Mouse (Mus musculus) layer of hippocampus, adult 2 months (tissue): ENCODE results near the gene Aym1. TPM values are rescaled to one million over a fixed set of nuclear protein-coding genes. Genes with fewer than 3 reads are reported as not detected.
"Not testable (repeated sequence)": the region's sequence is repeated elsewhere in the genome, so short reads cannot be mapped to it uniquely, and the experiment has no call there.

Source experiments
- DNase-seq, 2 experiments: peaks; one replicate each; pipeline ENCODE4 v3.0.0; 2022; ENCODE audit warnings: low spot score in 2 of 2
- H3K27ac ChIP-seq: fragments of 200-600 bp; 2 replicates; pipeline ENCODE4 v1.8.1; 2022
- H3K4me3 ChIP-seq: fragments of 200-600 bp; 2 replicates; pipeline ENCODE4 v1.8.1; 2022; ENCODE audit warnings: mild to moderate bottlenecking
- CTCF ChIP-seq: fragments of 200-600 bp; conservative IDR thresholded peaks from 2 replicates; pipeline ENCODE4 v1.8.1; 2022; ENCODE audit warnings: antibody characterized with exemption, mild to moderate bottlenecking, moderate library complexity
- total RNA-seq, 2 experiments: library from RNA; stranded (reverse); gene quantifications; 2 replicates each; pipeline ENCODE4 v1.2.3; 2021

Gene Aym1
- total RNA-seq, 2 experiments from 2014 or later = not detected

DNA sequence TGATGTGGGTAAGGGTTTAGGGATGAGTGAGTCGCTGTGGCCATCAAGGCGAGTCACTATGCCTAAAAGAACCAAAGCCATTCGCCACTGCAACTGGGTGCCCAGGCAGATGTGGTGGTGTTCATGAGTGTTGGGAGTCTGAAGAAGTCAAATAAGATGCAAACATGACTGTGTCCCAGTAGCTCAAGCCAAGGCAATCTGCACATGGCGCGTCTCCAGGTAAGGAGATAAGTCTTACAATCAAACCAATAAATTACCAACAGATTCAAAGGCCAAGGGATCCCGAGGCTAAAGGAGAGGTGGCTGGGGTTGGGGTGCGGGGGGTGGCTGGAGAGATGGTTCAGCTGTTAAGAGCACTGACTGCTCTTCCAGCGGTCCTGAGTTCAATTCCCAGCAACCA, 6.1 kb downstream of the Aym1 start:
- no peak for TF ChIP-seq CTCF

DNA sequence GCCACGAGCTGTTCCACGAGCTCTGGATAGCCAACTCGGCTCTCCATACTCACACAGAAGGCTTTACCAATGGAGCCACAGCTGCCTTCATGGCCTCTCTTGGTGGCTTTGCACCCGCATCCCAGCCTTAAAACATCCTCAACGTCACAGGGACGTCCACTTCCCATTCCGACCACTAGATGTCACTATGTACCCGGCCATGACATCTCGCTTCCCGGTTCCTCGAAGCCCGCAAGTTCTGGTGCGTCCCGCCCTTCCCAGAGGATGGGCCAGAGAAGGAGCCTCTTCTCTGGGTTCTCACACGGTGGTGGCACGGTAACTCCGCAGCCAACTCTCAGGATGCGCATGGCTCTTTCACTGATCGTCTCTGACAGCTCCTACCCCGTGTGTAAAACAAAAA, 8.8 kb downstream of the Aym1 start:
- Histone ChIP-seq H3K4me3 (no peak overlapping the region), H3K27ac (no peak overlapping the region)
- TF ChIP-seq CTCF = peak; percentile 93
- DNase-seq = peak; percentile 85 to 91

More for the DNA sequence above, 6.1 kb downstream of the Aym1 start:
- Histone ChIP-seq H3K4me3 (no peak overlapping the region), H3K27ac (no peak overlapping the region)
- no peak for DNase-seq

DNA sequence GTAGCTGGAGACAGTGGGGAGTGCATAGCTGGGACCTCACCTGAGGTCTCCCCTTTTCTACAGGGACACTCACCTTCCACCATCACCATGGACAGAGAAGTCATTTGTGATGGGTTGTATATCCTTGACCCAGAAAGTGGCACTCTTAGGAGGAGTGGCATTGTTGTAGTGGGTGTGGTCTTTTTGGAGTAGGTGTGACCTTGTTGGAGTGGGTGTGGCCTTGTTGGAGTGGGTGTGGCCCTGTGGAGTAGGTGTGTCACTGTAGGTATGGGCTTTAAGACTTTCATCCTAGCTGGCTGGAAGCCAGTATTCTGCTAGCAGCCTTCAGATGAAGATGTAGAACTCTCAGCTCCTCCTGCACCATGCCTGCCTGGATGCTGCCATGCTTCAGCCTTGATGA, 10.6 kb downstream of the Aym1 start:
- not testable (repeated sequence) for H3K4me3 ChIP-seq, DNase-seq, H3K27ac ChIP-seq

DNA sequence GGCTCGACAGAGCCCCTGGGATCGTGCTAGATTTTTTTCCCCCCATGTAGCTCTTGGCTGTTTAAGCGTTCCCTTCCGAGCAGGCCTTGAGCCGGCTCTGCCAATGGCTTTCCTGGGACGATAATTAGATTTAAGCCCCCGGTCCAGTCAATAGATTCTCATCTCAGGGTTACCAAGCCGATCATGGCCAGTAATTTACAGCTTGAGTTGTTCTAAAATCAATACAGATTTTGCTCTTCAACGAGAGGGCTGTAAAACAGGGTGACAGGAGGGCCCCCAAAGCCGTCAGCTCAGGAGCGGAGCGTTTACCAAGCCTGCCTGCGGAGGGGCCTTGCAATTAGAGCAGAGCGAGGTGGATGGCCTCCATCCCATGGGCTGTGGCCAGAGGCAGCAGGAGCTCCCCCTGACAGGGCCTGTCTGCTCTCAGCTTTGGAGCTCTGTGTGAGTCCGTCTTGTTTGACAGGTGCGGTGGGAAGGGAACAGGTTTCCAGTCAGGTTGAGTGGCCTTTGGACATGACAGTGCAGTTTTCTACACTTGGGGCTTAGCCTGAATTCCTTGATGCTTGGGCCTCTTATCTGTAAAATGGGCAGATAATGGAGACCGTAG, 12.3 kb downstream of the Aym1 start:
- DNase-seq = no peak
- no peak overlapping the region for H3K27ac ChIP-seq
- no peak for TF ChIP-seq CTCF
- no peak overlapping the region for H3K4me3 ChIP-seq

DNA sequence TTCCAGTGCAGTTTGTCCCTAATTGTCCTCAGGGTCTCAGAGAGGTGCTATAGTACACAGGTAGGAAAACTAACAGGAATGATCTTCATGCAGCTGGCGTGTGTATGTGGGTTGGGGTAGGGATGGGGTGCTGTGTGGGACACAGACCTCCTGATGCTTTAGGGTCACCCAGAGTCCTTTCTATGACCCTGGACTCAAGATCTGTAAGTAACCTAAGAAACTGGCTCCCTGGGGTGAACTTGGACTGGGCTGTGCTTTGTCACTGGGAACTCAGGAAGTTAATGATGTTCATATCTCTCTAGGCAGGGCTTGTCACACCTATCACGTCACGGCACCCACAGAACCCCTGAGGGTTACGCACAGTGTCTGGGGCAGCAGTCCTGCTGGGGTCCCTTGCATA, 15.4 kb downstream of the Aym1 start:
- H3K4me3 ChIP-seq = no peak overlapping the region
- no peak for DNase-seq
- TF ChIP-seq CTCF = no peak
- no peak overlapping the region for H3K27ac ChIP-seq

DNA sequence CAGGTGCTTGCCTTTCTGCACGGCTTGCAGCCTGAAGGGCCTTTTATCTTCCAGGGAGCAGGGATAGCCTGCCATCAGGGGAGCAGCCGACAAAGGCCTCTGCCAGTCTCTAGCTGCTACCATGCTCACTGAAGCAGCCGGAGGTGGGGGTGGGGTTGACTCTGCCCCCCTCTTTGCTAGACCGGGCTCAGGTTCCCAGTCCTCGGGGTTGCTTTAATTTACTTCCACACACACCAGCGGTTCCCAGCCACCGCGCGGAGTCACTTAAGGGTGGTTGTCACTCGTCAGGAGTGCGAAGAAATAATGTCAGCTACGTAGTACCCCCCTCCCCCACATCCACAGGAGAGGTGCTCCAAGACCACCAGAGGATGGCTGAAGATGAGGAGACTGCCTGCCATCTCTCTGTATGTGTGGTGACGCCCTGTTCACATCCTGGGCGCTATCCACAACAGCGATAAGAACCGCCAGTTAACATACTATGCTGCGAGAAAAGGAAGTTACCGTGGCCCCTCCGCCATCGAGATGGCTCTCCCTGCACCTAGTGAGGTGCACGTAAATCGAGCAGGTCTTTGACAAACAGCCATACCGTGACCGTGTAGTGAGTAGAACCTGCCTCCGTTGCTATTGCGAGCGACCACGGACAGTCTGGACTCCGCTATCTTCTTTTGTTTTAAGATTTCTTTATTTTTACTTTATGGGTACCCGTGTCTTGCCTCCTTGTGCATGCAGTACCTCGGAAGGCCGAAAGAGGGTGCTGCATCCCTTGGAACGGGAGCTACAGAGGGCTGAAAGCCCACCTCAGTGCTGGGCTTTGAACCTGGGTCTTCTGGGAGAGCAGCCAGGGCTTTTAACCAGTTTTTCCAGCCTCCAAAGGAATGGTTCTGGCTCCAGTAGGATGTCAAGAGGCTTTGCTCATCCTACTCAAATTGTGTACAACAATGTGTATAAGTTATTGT, 16.2 kb downstream of the Aym1 start:
- TF ChIP-seq CTCF = peak; percentile 99
- peak overlapping the region; percentile 77 for H3K27ac ChIP-seq

DNA sequence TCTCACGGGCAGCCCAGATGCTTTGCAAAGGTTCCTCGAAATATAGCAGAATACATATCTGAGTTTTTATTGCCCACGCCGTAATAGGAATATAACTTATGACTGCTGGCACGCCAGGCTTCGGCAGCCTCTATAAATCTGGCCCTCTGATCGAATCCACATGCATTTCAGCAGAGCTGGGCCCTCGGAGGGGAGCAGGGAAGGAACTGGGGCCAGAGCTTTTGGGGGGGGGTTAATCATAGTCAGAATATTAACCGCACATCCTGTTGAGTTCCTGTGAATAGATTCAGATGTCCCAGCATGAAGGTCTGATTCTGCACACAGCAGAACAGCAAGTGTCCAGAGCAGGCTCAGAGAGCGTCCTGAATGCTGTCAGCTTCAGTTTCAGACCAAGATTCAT, 17.2 kb downstream of the Aym1 start:
- DNase-seq = no peak
- TF ChIP-seq CTCF = no peak
- Histone ChIP-seq H3K4me3 (no peak overlapping the region), H3K27ac (no peak overlapping the region)

More for the DNA sequence above, 16.2 kb downstream of the Aym1 start:
- peak; percentile 54 to 85 for DNase-seq
- peak overlapping the region; percentile 52 for H3K4me3 ChIP-seq

DNA sequence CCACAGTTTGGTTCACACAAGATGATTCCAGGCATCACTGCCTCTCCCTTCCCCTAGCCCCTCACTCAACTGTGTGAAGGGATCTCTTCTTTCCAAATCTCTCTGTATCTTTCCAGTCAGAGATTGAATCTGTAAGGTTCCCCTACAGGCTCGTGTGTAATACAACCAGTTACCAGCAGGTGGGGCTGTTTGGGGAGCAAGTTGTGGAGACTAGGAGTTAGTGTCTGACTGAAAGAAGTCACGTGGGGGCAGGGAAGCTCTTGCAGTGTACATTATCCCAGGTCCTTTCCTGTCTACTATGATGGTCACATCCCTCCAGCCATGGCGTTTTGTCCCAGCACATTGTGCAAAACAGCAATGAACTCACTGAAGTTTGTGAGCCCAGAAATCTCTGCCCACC, 18.7 kb downstream of the Aym1 start:
- Histone ChIP-seq H3K4me3 (no peak overlapping the region), H3K27ac (no peak overlapping the region)
- DNase-seq = peak; percentile 41 to 87
- TF ChIP-seq CTCF = peak; percentile 88

DNA sequence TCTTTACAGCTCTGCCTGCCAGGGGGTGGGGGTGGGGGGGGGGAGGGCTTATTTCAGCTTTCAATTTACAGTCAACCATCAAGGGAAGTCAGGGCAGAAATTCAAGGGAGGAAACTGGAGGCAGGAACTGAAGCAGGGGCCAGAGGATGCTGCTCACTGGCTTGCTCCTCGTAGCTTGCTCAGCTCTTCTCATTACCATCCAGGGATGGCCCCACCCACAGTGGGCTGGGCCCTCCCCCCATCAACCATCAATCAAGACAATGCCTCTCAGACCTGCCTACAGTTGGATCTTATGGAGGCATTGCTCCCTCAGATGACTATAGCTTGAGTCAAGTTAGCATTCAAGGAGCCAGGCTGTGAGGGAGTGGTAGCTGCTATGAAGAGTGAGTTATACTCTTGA, 19.2 kb downstream of the Aym1 start:
- Histone ChIP-seq H3K4me3 (no peak overlapping the region), H3K27ac (no peak overlapping the region)
- DNase-seq = no peak
- TF ChIP-seq CTCF = no peak

DNA sequence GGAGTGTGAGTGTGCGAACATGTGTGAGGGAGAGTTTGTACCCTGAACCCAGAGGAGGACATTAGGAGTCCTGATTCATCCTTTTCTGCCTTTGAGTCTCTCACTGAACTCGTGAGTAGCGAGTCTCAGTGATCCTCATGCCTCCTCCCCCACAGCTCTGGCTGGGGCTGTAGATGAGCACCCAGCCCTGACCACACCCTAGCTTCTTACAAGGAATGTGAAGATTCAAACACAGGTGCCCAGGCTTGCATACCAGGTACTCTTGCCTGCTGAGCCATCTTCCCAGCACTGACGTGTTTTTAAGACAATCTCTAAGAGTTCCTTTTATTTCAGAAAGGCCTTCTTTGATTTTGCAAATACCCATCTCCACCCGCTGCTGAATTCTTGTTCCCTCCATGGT, 22.3 kb downstream of the Aym1 start:
- DNase-seq = no peak
- Histone ChIP-seq H3K4me3 (no peak overlapping the region), H3K27ac (no peak overlapping the region)
- TF ChIP-seq CTCF = no peak

DNA sequence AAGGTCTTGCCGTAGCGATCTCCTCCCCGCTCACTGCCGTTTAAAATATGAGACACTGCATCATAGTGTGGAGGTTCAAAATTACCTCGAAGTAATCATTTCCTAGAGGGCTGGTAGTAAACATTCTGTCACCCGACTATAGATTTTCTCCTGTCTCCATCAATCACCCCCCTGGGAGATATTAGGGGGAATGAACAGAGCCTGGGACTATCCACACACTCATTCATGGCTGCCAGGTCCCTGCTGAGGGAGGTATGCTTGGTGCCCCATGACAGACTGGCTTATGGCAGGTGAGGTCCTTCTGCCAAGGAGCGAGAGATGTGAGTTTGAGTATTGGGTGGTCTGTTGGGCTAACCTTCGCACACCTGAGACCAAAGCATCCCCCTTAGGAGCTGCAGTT, 23.5 kb downstream of the Aym1 start:
- TF ChIP-seq CTCF = no peak
- Histone ChIP-seq H3K4me3 (no peak overlapping the region), H3K27ac (no peak overlapping the region)
- DNase-seq = no peak

DNA sequence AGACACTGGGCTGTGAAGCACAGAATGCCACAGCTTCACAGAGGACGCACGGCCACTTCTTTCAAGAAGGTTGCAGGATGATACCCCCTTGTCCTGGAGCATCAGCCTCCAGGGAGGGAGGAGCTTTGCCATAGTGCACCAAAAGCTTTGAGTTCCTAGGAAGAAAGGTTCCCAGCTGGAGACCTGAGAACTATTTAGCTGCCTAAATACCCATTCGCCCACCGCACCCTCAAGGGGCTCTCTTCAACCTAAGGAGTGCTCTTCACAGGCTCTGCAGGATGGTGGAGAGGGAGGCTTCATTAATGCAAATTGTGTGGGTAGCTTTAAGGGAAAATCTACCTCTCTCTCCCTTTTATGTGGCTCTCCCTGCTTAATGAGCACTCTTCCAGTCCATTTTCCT, 25.5 kb downstream of the Aym1 start:
- Histone ChIP-seq H3K4me3 (no peak overlapping the region), H3K27ac (no peak overlapping the region)
- TF ChIP-seq CTCF = no peak
- DNase-seq = no peak

DNA sequence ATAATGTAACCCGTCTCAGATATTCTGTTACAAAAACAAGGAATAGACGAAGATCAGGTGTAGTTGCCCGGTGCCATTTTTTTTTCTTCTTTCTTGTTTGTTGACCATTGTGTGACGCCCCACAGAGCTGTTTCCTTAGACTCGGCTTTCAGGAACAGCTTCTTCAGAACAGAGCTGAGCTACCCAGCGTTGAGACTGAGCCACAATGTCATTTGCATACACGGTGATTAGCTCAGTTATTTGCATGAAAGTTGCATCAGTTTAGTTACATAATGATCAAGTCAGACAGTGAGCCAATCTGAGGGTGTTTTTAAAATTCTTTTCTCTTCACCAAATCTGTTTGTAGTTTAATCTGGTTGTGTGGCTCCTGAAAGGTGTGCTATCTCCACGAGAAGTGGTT, 36.7 kb downstream of the Aym1 start:
- no peak for TF ChIP-seq CTCF
- DNase-seq = peak; percentile 32 to 49
- Histone ChIP-seq H3K4me3 (no peak overlapping the region), H3K27ac (peak overlapping the region; percentile 90)
